Mouse (Mus musculus) embryonic facial prominence, embryonic 13.5 days (tissue): ENCODE results near the gene Gm20721. TPM values are rescaled to one million over a fixed set of nuclear protein-coding genes. Genes with fewer than 3 reads are reported as not detected.
"Not testable (repeated sequence)": the region's sequence is repeated elsewhere in the genome, so short reads cannot be mapped to it uniquely, and the experiment has no call there.

Experiments
- ATAC-seq: fragments of 200-750 bp; cut with Nextera tagmentation; 2 replicates; pipeline ENCODE4 v1.8.0; 2017; ENCODE audit warnings: low read depth; ENCODE audit not compliant: insufficient number of reproducible peaks, insufficient read depth, low FRiP score, low TSS enrichment
- H3K27ac ChIP-seq: fragments of 300-500 bp; sonication (generic); 2 replicates; pipeline ENCODE4 v1.5.1; 2015; ENCODE audit warnings: moderate library complexity, mild to moderate bottlenecking, inconsistent platforms
- H3K27me3 ChIP-seq: fragments of 300-500 bp; sonication (generic); 2 replicates; pipeline ENCODE4 v1.6.1; 2015; ENCODE audit warnings: mild to moderate bottlenecking, inconsistent platforms
- H3K36me3 ChIP-seq: fragments of 300-500 bp; sonication (generic); 2 replicates; pipeline ENCODE4 v1.6.1; 2015; ENCODE audit warnings: mild to moderate bottlenecking, inconsistent platforms
- H3K4me1 ChIP-seq: fragments of 300-500 bp; sonication (generic); 2 replicates; pipeline ENCODE4 v1.6.1; 2015; ENCODE audit warnings: inconsistent platforms
- H3K4me2 ChIP-seq: fragments of 300-500 bp; sonication (generic); 2 replicates; pipeline ENCODE4 v1.6.1; 2015; ENCODE audit warnings: moderate library complexity, mild to moderate bottlenecking, inconsistent platforms
- H3K4me3 ChIP-seq: fragments of 300-500 bp; sonication (generic); 2 replicates; pipeline ENCODE4 v1.5.1; 2015; ENCODE audit warnings: mild to moderate bottlenecking, inconsistent platforms
- H3K9ac ChIP-seq: fragments of 300-500 bp; sonication (generic); 2 replicates; pipeline ENCODE4 v1.6.1; 2015; ENCODE audit warnings: mild to moderate bottlenecking, inconsistent platforms
- H3K9me3 ChIP-seq: fragments of 300-500 bp; sonication (generic); 2 replicates; pipeline ENCODE4 v1.6.1; 2016; ENCODE audit warnings: inconsistent platforms
- WGBS: fragments of 180-500 bp; shearing (Covaris S2); methylation state at CpG from one replicate; pipeline ENCODE4 v1.1.7; 2015; ENCODE audit warnings: mixed read lengths; 5-methylcytosine and 5-hydroxymethylcytosine counted together
- polyA plus RNA-seq: library from polyadenylated mRNA; unstranded; fragments of >200 nt; fragmentation: Nextera tagmentation; extraction: Ambion mirVana; gene quantifications from 2 replicates; pipeline ENCODE4 v1.2.1, GENCODE M21; 2015

The Gm20721 gene
- polyA plus RNA-seq = 17.1 and 20.3 TPM in 2 replicates

DNA sequence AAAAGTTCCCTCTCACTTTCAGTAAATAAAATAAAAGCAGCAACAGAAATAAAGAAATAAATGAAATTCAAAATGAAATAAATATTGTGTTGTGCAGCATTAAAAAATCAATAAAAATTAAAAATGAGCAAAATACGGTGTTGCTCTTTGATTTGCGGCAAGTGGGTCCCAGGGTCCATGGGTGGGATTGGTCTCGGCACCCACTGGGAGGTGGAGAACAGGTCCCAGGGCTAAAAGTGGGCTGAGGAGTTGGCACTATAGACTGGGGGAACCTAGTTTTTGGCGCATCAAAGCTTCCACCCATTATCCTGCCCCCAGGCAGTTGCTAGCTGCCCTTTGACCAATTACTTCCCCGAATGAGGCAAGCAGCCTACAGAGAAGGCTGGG, at the start of gene Gm20721:
Gm20721 (minus strand) TSS at position 101 of the 387 bp plus-strand sequence.
- peaks cover 49% of the 10 kb centered on the region for H3K36me3 ChIP-seq
- H3K27ac ChIP-seq = no peak within 1 kb of the TSS
- H3K4me3 ChIP-seq = no peak within 1 kb of the TSS
- 91% methylated on average over 5 of the region's 5 CpGs for WGBS
- ATAC-seq = no peak
- H3K27me3 ChIP-seq = no peaks in the 10 kb centered on the region
- no peak within 1 kb of the TSS for H3K9ac ChIP-seq
- no peaks in the 10 kb centered on the region for H3K9me3 ChIP-seq
- H3K4me1 ChIP-seq = peaks cover 37% of the 10 kb centered on the region
- no peak within 1 kb of the TSS for H3K4me2 ChIP-seq

DNA sequence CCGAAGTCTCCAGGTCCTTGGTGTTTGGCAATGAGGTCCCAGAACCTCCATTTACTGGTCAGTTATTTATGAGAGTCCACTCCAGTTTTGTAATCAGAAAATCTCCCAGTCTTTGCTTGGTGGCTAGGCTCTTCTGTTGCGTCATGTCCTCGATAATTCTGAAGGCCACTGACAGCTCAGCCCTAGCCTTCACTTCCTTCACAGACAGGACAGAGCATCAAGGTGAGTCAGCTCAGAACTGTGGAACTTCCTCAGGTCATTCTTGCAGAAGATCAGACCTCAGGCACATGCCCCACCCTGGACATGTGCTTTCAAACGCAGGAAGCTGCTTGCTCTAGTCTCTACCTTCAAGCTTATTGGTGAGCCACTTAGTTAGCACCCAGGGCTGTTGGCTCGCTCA, 46.9 kb upstream of the Gm20721 start:
- 81% methylated on average over 5 of the region's 5 CpGs for WGBS
- H3K27ac ChIP-seq = no peak overlapping the region
- no peak overlapping the region for H3K4me3 ChIP-seq
- no peaks in the 10 kb centered on the region for H3K4me1 ChIP-seq
- H3K4me2 ChIP-seq = no peak overlapping the region
- 0 out of 2 replicates have a peak, but pooled peaks cover 4% of the 10 kb centered on the region for H3K9me3 ChIP-seq
- ATAC-seq = no peak
- no peak overlapping the region for H3K9ac ChIP-seq
- no peaks in the 10 kb centered on the region for H3K36me3 ChIP-seq
- H3K27me3 ChIP-seq = no peaks in the 10 kb centered on the region

DNA sequence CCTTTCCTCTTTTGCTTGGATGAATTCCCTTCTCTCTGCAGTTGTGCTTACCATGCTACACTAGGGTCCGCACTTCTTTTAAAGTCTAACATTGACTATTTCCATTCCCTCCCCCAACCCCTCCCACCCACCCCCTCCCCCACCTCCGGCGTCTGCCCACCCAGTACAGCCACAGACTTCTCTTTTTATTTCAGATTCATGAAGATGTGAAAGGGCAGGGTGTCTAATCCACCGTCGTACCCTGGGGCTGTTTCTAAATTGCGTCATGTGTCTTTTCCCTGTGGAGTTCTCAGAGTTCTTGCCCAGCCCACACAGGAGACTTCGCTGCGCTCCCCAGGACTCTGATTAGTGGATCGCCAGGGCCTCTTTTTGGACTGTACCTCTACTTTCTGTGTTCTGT, 46.0 kb upstream of the Gm20721 start:
- 0 out of 2 replicates have a peak, but pooled peaks cover 4% of the 10 kb centered on the region for H3K9me3 ChIP-seq
- H3K9ac ChIP-seq = no peak overlapping the region
- 38% methylated on average over 9 of the region's 9 CpGs for WGBS
- no peak overlapping the region for H3K4me3 ChIP-seq
- H3K27ac ChIP-seq = no peak overlapping the region
- no peaks in the 10 kb centered on the region for H3K4me1 ChIP-seq
- no peaks in the 10 kb centered on the region for H3K27me3 ChIP-seq
- H3K4me2 ChIP-seq = no peak overlapping the region
- no peaks in the 10 kb centered on the region for H3K36me3 ChIP-seq
- ATAC-seq = no peak

DNA sequence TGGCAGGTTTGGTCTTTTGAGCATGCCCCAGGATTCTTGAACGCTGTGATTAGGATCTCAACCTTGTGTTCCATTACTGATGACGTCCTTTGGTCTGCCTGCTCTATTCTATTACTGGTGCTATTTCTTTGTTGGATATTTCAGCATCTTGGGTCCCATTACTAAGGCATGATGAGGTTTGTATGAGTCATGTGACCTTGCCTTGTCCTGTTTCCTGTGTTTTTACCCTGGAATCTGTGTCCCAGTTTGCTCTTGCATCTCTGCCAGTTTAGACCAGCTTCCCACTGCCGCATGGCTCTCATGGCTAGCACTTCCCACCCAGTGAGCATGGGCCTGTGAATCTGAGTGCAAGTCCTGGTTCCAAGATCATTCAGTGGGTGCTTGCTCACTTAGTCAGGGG, 45.4 kb upstream of the Gm20721 start:
- Histone ChIP-seq H3K4me1 (no peaks in the 10 kb centered on the region), H3K27ac (no peak overlapping the region), H3K9me3 (0 out of 2 replicates have a peak, but pooled peaks cover 4% of the 10 kb centered on the region), H3K4me2 (no peak overlapping the region), H3K4me3 (no peak overlapping the region), H3K27me3 (no peaks in the 10 kb centered on the region), H3K36me3 (no peaks in the 10 kb centered on the region), H3K9ac (no peak overlapping the region)
- 80% methylated on average over 3 of the region's 3 CpGs for WGBS
- ATAC-seq = no peak

DNA sequence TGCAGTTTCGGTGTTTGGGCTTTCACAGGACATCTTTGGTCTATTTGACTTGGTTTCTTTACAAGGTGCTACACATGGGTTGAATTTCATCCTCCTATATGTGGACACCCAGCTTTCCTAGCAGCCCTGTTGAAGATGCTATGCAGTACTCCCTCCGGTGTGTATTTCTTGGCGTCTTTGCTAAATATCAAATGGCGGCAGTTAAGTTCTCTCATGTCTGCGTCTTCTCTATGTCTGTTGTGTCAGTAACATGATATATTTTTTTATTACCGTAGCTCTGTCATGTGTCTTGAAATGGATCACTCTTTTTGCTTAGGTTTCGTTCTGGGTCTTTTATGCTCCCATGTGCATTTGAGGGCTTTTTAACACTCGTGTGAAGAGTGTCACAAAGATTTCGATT, 34.5 kb upstream of the Gm20721 start:
- no peaks in the 10 kb centered on the region for H3K27me3 ChIP-seq
- no peak for ATAC-seq
- H3K4me2 ChIP-seq = no peak overlapping the region
- H3K9me3 ChIP-seq = no peaks in the 10 kb centered on the region; the same call in 1 of the 2 replicates
- H3K9ac ChIP-seq = no peak overlapping the region
- no peaks in the 10 kb centered on the region for H3K36me3 ChIP-seq
- no peak overlapping the region for H3K4me3 ChIP-seq
- no peaks in the 10 kb centered on the region for H3K4me1 ChIP-seq
- H3K27ac ChIP-seq = no peak overlapping the region
- 76% methylated on average over 9 of the region's 9 CpGs for WGBS

DNA sequence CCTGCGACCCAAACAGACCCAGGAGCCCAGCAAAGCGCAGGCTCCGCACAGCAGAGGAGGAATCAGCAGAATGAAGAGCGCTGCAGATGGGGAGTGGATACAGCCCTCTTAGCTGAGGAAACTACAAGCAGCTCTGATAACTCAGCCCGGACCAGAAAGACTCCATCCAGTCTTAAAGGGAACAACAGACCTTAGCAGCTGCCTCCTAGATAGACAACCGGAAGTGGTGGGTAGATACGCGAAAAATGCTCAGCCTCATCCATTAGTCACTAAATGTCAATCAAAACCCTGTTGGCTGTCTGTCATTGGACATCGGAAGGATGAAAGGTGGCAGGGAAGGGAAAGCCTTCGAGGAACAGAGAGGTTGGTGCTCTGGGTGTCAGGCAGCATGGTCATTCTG, 20.1 kb upstream of the Gm20721 start:
- no peaks in the 10 kb centered on the region for H3K27me3 ChIP-seq
- H3K27ac ChIP-seq = no peak overlapping the region
- WGBS = 86% methylated on average over 10 of the region's 10 CpGs
- no peak for ATAC-seq
- H3K9ac ChIP-seq = no peak overlapping the region
- H3K4me3 ChIP-seq = no peak overlapping the region
- H3K9me3 ChIP-seq = no peaks in the 10 kb centered on the region
- no peaks in the 10 kb centered on the region for H3K36me3 ChIP-seq
- no peaks in the 10 kb centered on the region for H3K4me1 ChIP-seq
- no peak overlapping the region for H3K4me2 ChIP-seq

DNA sequence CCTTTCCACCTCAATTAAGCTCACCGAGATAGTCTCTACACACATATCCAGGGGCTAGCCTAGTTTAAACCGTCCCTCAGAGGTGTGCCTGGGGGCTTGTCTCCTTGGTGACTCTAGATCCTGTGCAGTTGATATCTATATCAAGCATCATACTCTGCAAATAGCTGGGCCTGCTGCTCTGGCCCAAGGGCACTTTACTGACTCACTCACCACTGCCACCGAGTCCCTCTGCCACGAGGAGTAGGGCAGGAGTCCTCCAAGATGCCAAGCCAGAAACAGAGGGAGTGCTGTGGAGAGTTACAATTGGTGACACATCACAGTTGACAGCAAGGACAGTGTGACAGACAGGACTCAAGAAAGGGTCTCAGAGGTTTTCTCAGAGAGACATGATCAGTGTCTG, 13.1 kb upstream of the Gm20721 start:
- no peaks in the 10 kb centered on the region for H3K36me3 ChIP-seq
- no peak overlapping the region for H3K4me2 ChIP-seq
- H3K9me3 ChIP-seq = no peaks in the 10 kb centered on the region
- ATAC-seq = no peak
- 70% methylated on average over 4 of the region's 4 CpGs for WGBS
- H3K4me3 ChIP-seq = no peak overlapping the region
- H3K4me1 ChIP-seq = no peaks in the 10 kb centered on the region
- no peaks in the 10 kb centered on the region for H3K27me3 ChIP-seq
- H3K9ac ChIP-seq = no peak overlapping the region
- H3K27ac ChIP-seq = no peak overlapping the region

DNA sequence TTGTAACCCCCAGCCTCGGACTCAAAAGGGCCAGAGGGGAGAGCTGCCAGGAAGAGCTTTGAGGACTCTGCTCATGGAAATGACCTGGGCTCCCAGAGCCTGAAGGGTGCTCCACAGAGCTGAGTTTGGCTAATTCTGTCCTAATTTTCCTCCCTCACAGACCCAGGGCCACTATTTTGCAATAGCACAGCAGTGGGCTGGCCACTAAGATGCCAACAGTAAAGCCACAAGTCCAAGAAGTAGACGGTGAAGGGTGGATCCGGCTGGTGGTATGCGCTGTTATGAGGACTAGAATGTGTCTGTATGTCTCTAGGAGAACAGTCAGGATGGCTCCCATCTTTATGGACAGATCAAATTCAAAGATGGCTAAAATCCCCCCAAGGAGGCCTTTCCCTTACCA, 12.0 kb upstream of the Gm20721 start:
- Histone ChIP-seq H3K4me1 (no peaks in the 10 kb centered on the region), H3K27me3 (no peaks in the 10 kb centered on the region), H3K4me2 (no peak overlapping the region), H3K9me3 (no peaks in the 10 kb centered on the region), H3K9ac (no peak overlapping the region), H3K4me3 (no peak overlapping the region), H3K36me3 (no peaks in the 10 kb centered on the region), H3K27ac (no peak overlapping the region)
- WGBS = 93% methylated on average over 4 of the region's 4 CpGs
- no peak for ATAC-seq

DNA sequence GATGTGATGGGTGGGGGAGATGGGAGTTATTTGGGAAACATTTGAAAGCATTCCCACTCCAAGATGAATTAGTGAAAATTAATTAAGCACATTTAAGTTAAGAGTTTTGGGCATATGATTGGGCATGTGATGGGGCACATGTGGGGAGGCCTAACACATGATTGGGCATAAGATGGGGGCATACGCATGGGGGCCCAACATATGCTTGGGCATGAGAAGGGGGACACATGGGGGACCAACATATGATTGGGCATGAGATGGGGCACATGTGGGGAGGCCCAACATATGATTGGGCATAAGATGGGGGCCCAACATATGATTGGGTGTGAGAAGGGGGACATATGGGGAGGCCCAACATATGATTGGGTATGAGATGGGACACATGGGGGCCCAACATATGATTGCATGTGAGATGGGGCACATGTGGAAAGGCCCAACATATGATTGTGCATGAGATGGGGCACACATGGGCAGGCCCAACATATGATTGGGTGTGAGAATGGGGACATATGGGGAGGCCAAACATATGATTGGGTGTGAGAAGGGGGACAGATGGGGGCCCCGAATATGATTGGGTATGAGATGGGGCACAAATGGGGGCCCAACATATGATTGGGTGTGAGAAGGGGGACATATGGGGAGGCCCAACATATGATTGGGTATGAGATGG, 622 bp upstream of the Gm20721 start:
- not testable (repeated sequence) for ATAC-seq, H3K4me2 ChIP-seq, H3K27ac ChIP-seq, H3K27me3 ChIP-seq, H3K9ac ChIP-seq, H3K4me3 ChIP-seq, H3K9me3 ChIP-seq
- 93% methylated on average over 2 of the region's 2 CpGs for WGBS
- Histone ChIP-seq H3K36me3 (peaks cover 46% of the 10 kb centered on the region), H3K4me1 (peaks cover 32% of the 10 kb centered on the region)

DNA sequence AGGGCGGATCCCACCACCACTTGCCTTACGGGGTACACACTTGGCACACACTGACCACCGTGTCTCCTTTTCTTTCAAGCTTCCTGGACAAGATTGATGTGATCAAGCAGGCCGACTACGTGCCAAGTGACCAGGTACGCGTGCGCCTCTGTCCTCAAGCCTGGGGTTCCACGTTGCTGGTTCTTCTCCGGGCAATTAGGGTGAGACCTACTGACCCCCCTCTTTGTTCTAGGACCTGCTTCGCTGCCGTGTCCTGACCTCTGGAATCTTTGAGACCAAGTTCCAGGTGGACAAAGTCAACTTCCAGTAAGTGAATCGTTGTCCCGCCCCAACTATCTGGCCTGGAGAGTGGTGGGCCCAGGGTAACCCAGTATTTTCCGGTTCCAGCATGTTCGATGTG, 1.5 kb downstream of the Gm20721 start:
- Histone ChIP-seq H3K9me3 (no peaks in the 10 kb centered on the region), H3K4me3 (no peak overlapping the region), H3K9ac (no peak overlapping the region), H3K4me1 (peaks cover 51% of the 10 kb centered on the region), H3K4me2 (peak overlapping the region; percentile 44; the same call in 1 of the 2 replicates), H3K36me3 (peaks cover 54% of the 10 kb centered on the region), H3K27me3 (no peaks in the 10 kb centered on the region), H3K27ac (peak overlapping the region; percentile 88; the same call in 1 of the 2 replicates)
- 97% methylated on average over 16 of the region's 16 CpGs for WGBS
- ATAC-seq = no peak

DNA sequence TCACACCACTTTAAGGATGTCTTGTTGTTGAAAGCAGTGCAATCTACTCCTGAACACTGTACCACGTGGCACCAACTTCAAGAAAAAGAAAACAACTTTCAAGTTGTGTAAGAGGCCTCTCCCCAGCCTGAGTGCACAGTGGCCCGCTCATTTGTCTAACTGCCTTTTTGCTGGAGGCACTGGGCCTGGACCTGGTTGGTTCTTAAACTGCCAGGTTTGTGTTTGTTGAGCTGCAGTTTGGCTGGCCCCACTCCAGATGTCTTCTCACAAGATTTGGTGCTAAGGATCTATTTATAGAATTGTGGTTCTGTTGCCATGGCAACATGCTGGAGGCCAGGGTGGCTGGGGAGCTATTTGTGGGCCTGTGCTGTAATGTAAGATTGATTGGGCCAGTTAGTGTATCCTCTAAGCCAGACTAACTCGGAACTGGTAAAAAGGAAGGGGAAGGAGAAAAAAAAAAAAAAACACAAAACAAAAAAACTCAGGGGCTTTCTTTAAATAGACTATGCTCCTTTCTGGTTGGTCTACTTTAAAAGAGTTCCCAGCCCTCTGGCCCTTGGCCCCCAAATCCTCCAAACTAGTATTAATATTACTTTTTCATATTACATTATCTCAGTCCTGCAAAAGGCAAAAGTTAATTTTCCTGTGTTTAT, 2.4 kb downstream of the Gm20721 start:
- no peaks in the 10 kb centered on the region for H3K27me3 ChIP-seq
- WGBS = 7% methylated on average over 3 of the region's 3 CpGs
- H3K4me3 ChIP-seq = peak overlapping the region; percentile 12; the same call in 1 of the 2 replicates
- no peaks in the 10 kb centered on the region for H3K9me3 ChIP-seq
- no peak overlapping the region for H3K9ac ChIP-seq
- peak overlapping the region; percentile 88 for H3K27ac ChIP-seq
- H3K4me1 ChIP-seq = peaks cover 60% of the 10 kb centered on the region
- H3K4me2 ChIP-seq = peak overlapping the region; percentile 44
- peak; percentile 77 for ATAC-seq
- H3K36me3 ChIP-seq = peaks cover 54% of the 10 kb centered on the region

DNA sequence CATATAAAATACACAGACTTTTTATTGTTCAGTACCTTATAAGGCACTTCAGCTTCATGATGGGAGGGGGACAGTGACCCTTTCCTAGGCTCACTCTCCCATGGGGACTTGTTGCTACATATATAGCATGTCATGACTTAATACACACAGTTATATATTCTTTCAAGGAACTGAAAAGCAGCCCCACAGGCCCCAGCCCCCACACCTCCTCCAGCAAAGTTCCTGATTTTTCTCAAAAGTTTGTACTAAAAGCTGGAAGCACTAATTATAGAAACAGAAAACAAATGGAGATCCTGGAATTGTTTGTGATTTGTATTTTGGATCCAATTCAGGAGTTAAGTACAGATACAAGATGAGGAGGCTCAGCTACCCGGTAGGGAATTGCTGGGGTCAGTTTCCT, 2.9 kb downstream of the Gm20721 start:
- Histone ChIP-seq H3K36me3 (peaks cover 54% of the 10 kb centered on the region), H3K4me1 (peaks cover 66% of the 10 kb centered on the region)
- no peak for ATAC-seq

More for the DNA sequence above, 2.9 kb downstream of the Gm20721 start:
- Histone ChIP-seq H3K9me3 (no peaks in the 10 kb centered on the region), H3K27me3 (no peaks in the 10 kb centered on the region), H3K9ac (no peak overlapping the region), H3K27ac (peak overlapping the region; percentile 88), H3K4me3 (peak overlapping the region; percentile 12; the same call in 1 of the 2 replicates), H3K4me2 (peak overlapping the region; percentile 44)
- WGBS = 37% methylated on average over 1 of the region's 1 CpGs
